Mouse (Mus musculus): Measurements from ENCODE around the gene Fam227b. TPM values are rescaled to one million over a fixed set of nuclear protein-coding genes. Genes with fewer than 3 reads are reported as not detected.

The Fam227b gene
- polyA plus RNA-seq, 1 experiment from 2014 or later: not detected

DNA sequence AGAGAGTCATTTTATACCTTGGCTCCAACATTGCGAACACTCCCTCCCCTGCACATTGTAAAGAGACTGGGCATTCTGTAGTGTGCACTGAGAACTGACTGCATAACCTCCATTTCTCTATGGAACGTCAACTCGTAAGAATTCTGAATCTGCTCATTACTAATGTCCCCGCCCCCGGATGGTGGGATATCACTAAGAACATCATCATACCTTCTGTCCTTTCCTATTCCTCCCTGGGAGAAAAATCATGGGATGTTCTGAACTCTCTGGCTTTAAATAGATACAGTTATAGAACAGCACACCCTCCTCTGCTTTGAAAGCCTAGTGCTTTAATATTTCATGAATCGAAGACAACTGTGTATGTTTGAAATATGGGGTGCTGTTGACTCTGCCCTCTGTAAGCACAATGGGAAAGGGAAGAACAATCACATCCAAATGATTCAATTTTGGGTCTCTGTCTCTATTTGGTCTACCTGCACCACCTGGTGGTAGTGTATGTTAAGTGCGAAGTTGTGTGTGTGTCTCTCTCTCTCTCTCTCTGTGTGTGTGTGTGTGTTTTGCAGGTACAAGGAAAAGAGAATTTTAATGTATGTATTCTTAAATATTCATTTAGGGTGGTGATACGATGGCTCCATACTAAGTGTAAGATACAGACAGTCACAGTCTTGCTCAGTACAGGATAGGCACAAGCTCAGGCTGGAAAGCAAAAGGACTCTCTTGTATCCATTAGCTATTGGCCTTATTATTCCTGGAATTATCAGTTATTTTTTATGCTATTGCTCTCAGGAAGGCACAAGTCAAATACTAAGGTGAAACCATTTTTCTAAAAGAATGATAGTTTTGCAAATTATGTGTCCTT is 118.5 kb downstream of the Fam227b start:
- Histone ChIP-seq H3K36me3 (ENCODE audit: control insufficient read depth, insufficient read depth) (no peaks in the 10 kb centered on the region), H3K4me1 (ENCODE audit: control insufficient read depth, low read depth, low read length) (no peaks in the 10 kb centered on the region), H3K4me2 (ENCODE audit: low read depth, low read length) (no peak overlapping the region), H3K4me3 (ENCODE audit: low read depth, low read length) (no peak overlapping the region), H3K9me3 (replicated peaks; ENCODE audit: control insufficient read depth, low read length) (no peaks in the 10 kb centered on the region), H3K9ac (ENCODE audit: low read depth, low read length) (no peak overlapping the region), H3K27ac (ENCODE audit: low read length) (no peak overlapping the region), H3K27me3 (ENCODE audit: control insufficient read depth, insufficient read depth, low read depth, low read length) (no peaks in the 10 kb centered on the region)
- 58% methylated on average over 8 of the region's 8 CpGs for WGBS (ENCODE audit: insufficient replicate concordance)
- no peak for ATAC-seq (ENCODE audit: low read depth)

- no peaks in the 10 kb centered on the region for H3K4me1 ChIP-seq (ENCODE audit: control insufficient read depth, low read depth, low read length)
- no peaks in the 10 kb centered on the region for H3K27me3 ChIP-seq (ENCODE audit: control insufficient read depth, insufficient read depth, low read depth, low read length)
- H3K4me2 ChIP-seq (ENCODE audit: low read depth, low read length): no peak overlapping the region
- no peaks in the 10 kb centered on the region for H3K36me3 ChIP-seq (ENCODE audit: control insufficient read depth, insufficient read depth)
- no peak for ATAC-seq (ENCODE audit: low read depth)
- WGBS (ENCODE audit: insufficient replicate concordance): 47% methylated on average over 8 of the region's 8 CpGs
- no peaks in the 10 kb centered on the region for H3K9me3 ChIP-seq (replicated peaks; ENCODE audit: control insufficient read depth, low read length)
- no peak overlapping the region for H3K27ac ChIP-seq (ENCODE audit: low read length)
- H3K4me3 ChIP-seq (ENCODE audit: low read depth, low read length): no peak overlapping the region
- H3K9ac ChIP-seq (ENCODE audit: low read depth, low read length): no peak overlapping the region
These were observed 120.5 kb downstream of the Fam227b start for GRCm38 (mm10) chr2:126031186-126031900.

DNA sequence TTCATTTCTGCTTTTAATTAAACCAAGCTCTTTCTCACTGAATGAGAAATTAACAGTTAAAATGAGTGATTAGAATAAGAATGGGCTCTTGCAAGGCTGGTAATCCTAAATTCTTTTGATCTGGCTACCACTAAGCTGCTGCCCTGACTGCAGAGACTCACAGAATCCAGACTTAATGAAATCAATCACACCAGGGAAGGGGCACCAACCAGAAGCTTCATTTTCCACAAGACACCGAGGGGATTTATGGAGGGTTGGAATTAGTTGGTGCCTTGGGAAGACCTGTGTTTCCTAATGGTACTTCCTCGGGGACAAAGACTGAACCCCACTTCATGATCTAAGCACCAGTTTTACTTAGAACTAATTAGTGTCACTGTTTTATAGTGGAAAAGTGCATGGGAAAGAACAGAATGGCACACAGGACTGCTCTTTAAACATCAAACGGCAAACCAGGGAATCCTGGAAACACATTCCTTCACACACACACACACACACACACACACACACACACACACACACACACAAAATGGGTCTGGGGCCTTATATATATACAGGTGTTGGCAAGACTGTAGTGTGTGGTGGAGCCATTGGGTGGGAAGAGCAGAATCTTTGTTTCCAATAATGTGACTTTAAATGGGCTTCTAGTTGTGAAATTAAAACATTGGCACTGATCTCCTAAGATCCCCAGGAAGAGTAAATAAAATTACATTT is 135.9 kb downstream of the Fam227b start:
- no peaks in the 10 kb centered on the region for H3K36me3 ChIP-seq (ENCODE audit: control insufficient read depth, insufficient read depth)
- no peak overlapping the region for H3K4me2 ChIP-seq (ENCODE audit: low read depth, low read length)
- WGBS (ENCODE audit: insufficient replicate concordance): 58% methylated on average over 3 of the region's 3 CpGs
- H3K4me3 ChIP-seq (ENCODE audit: low read depth, low read length): no peak overlapping the region
- H3K9me3 ChIP-seq (replicated peaks; ENCODE audit: control insufficient read depth, low read length): no peaks in the 10 kb centered on the region
- no peak overlapping the region for H3K27ac ChIP-seq (ENCODE audit: low read length)
- H3K27me3 ChIP-seq (ENCODE audit: control insufficient read depth, insufficient read depth, low read depth, low read length): no peaks in the 10 kb centered on the region
- no peak overlapping the region for H3K9ac ChIP-seq (ENCODE audit: low read depth, low read length)
- no peaks in the 10 kb centered on the region for H3K4me1 ChIP-seq (ENCODE audit: control insufficient read depth, low read depth, low read length)
- no peak for ATAC-seq (ENCODE audit: low read depth)

DNA sequence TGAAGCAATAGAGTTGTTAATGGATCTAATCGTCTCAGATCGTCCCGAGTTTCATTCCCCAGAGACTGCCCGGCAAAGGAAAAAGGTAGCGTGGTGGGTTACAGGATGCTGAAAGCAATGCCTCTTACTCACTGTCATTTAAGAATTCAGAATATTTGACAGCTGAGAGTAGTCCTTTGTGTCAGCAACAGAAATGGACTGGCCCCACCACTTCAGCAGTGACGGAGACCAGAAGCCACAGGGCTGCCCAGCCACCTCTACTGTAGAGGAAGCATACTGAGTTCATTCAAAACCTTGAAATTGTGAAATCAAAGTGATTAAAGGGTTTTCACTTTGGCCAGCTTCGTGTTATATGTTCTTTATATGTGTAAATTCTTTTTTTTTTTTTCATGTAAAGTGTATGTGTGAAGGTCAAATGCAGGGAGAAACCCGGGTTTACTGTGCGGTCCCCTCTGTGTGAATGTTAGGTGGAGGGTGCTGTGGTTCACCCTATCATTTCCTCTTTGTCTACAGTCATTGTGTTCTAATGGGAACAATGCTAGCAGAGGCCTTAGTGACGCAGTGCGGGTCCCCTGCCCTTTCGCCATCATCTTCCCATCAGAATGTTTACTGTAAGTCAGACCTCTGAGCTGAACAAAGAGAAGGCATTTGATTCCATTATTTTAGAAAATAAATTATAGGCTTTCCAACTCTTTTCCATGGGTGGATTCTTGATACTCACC is 136.7 kb downstream of the Fam227b start:
- Histone ChIP-seq H3K4me3 (ENCODE audit: low read depth, low read length) (no peak overlapping the region), H3K27ac (ENCODE audit: low read length) (no peak overlapping the region)
- 39% methylated on average over 12 of the region's 12 CpGs for WGBS (ENCODE audit: insufficient replicate concordance)

GRCm38 (mm10) chr2:126006742-126007141 is 145.1 kb downstream of the Fam227b start:
- ATAC-seq (ENCODE audit: low read depth): no peak
- H3K4me1 ChIP-seq (ENCODE audit: control insufficient read depth, low read depth, low read length): no peaks in the 10 kb centered on the region
- H3K27me3 ChIP-seq (ENCODE audit: control insufficient read depth, insufficient read depth, low read depth, low read length): no peaks in the 10 kb centered on the region
- no peak overlapping the region for H3K4me2 ChIP-seq (ENCODE audit: low read depth, low read length)
- H3K4me3 ChIP-seq (ENCODE audit: low read depth, low read length): no peak overlapping the region
- no peaks in the 10 kb centered on the region for H3K36me3 ChIP-seq (ENCODE audit: control insufficient read depth, insufficient read depth)
- H3K9ac ChIP-seq (ENCODE audit: low read depth, low read length): no peak overlapping the region
- no peaks in the 10 kb centered on the region for H3K9me3 ChIP-seq (replicated peaks; ENCODE audit: control insufficient read depth, low read length)
- WGBS (ENCODE audit: insufficient replicate concordance): 52% methylated on average over 2 of the region's 2 CpGs
- no peak overlapping the region for H3K27ac ChIP-seq (ENCODE audit: low read length)

More for the DNA sequence above, 136.7 kb downstream of the Fam227b start:
- Histone ChIP-seq H3K36me3 (ENCODE audit: control insufficient read depth, insufficient read depth) (no peaks in the 10 kb centered on the region), H3K4me2 (ENCODE audit: low read depth, low read length) (no peak overlapping the region), H3K9me3 (replicated peaks; ENCODE audit: control insufficient read depth, low read length) (no peaks in the 10 kb centered on the region), H3K27me3 (ENCODE audit: control insufficient read depth, insufficient read depth, low read depth, low read length) (no peaks in the 10 kb centered on the region), H3K9ac (ENCODE audit: low read depth, low read length) (no peak overlapping the region), H3K4me1 (ENCODE audit: control insufficient read depth, low read depth, low read length) (no peaks in the 10 kb centered on the region)
- no peak for ATAC-seq (ENCODE audit: low read depth)

- Histone ChIP-seq H3K27ac (ENCODE audit: low read length) (no peak overlapping the region), H3K9me3 (replicated peaks; ENCODE audit: control insufficient read depth, low read length) (no peaks in the 10 kb centered on the region), H3K9ac (ENCODE audit: low read depth, low read length) (no peak overlapping the region), H3K4me3 (ENCODE audit: low read depth, low read length) (no peak overlapping the region), H3K4me1 (ENCODE audit: control insufficient read depth, low read depth, low read length) (no peaks in the 10 kb centered on the region), H3K36me3 (ENCODE audit: control insufficient read depth, insufficient read depth) (no peaks in the 10 kb centered on the region), H3K4me2 (ENCODE audit: low read depth, low read length) (no peak overlapping the region), H3K27me3 (ENCODE audit: control insufficient read depth, insufficient read depth, low read depth, low read length) (no peaks in the 10 kb centered on the region)
- 33% methylated on average over 3 of the region's 3 CpGs for WGBS (ENCODE audit: insufficient replicate concordance)
- no peak for ATAC-seq (ENCODE audit: low read depth)
These were observed 145.7 kb downstream of the Fam227b start for GRCm38 (mm10) chr2:126006088-126006487.

- Histone ChIP-seq H3K4me1 (ENCODE audit: control insufficient read depth, low read depth, low read length) (no peaks in the 10 kb centered on the region), H3K4me3 (ENCODE audit: low read depth, low read length) (no peak overlapping the region), H3K9me3 (replicated peaks; ENCODE audit: control insufficient read depth, low read length) (no peaks in the 10 kb centered on the region), H3K4me2 (ENCODE audit: low read depth, low read length) (no peak overlapping the region), H3K9ac (ENCODE audit: low read depth, low read length) (no peak overlapping the region), H3K36me3 (ENCODE audit: control insufficient read depth, insufficient read depth) (no peaks in the 10 kb centered on the region), H3K27me3 (ENCODE audit: control insufficient read depth, insufficient read depth, low read depth, low read length) (no peaks in the 10 kb centered on the region), H3K27ac (ENCODE audit: low read length) (no peak overlapping the region)
- WGBS (ENCODE audit: insufficient replicate concordance): 55% methylated on average over 5 of the region's 5 CpGs
- ATAC-seq (ENCODE audit: low read depth): no peak
These were observed 149.5 kb downstream of the Fam227b start for GRCm38 (mm10) chr2:126002291-126002690.

DNA sequence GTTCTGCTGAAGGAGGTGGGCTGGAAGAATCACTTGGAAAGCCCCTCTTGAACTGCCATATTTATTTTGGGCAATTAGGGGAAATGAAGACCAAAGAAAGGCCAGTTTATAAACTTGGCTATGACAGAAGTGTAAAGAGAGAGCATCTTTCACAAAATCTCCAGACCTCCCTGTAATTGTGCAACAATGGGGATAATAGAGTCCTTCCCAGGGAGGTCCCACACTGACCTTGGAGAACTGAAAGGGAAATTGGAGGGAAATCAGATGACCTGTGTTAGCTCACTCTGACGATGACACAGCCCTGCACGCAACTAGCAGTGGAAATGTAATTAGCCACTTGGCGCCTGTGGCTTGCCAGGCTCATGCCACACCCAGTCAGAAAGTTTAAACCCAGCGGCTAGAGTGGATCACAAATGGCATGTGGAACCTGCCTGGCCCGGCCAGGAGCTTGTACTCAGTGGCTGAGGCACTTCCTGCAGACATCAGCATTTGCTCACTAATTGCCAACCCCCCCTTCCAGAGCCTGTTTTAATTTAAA is 175.9 kb downstream of the Fam227b start:
- no peaks in the 10 kb centered on the region for H3K36me3 ChIP-seq (ENCODE audit: control insufficient read depth, insufficient read depth)
- no peak overlapping the region for H3K27ac ChIP-seq (ENCODE audit: low read length)
- WGBS (ENCODE audit: insufficient replicate concordance): 54% methylated on average over 5 of the region's 5 CpGs
- no peak overlapping the region for H3K9ac ChIP-seq (ENCODE audit: low read depth, low read length)
- no peaks in the 10 kb centered on the region for H3K9me3 ChIP-seq (replicated peaks; ENCODE audit: control insufficient read depth, low read length)
- no peak overlapping the region for H3K4me3 ChIP-seq (ENCODE audit: low read depth, low read length)
- no peaks in the 10 kb centered on the region for H3K27me3 ChIP-seq (ENCODE audit: control insufficient read depth, insufficient read depth, low read depth, low read length)
- H3K4me1 ChIP-seq (ENCODE audit: control insufficient read depth, low read depth, low read length): no peaks in the 10 kb centered on the region
- no peak for ATAC-seq (ENCODE audit: low read depth)
- H3K4me2 ChIP-seq (ENCODE audit: low read depth, low read length): no peak overlapping the region

Measured in liver, embryonic 16.5 days (tissue).